Mouse (Mus musculus) cerebellum, adult 2 months (tissue): ENCODE measurements at regions not wholly inside any gene's neighbourhood (a gene's known extent, or its start where the extent isn't known, plus 50 kb on each side); places are given as distances from the start of the nearest gene placed in this dataset.

Experiments
- DNase-seq, 2 experiments: peaks; one replicate each; pipeline ENCODE4 v3.0.0; 2021
- H3K27ac ChIP-seq: fragments of 200-500 bp; 2 replicates; pipeline ENCODE4 v1.5.1; 2012; ENCODE audit warnings: low read length, control low read depth, inconsistent platforms; ENCODE audit not compliant: insufficient read depth
- H3K27me3 ChIP-seq: fragments of 200-500 bp; 2 replicates; pipeline ENCODE4 v1.6.1; 2012; ENCODE audit warnings: inconsistent platforms, mild to moderate bottlenecking, low read length, moderate library complexity; ENCODE audit not compliant: control insufficient read depth, insufficient read depth
- H3K4me1 ChIP-seq: fragments of 200-500 bp; 2 replicates; pipeline ENCODE4 v1.6.1; 2011; ENCODE audit warnings: low read length; ENCODE audit not compliant: control insufficient read depth, insufficient read depth
- H3K4me3 ChIP-seq: fragments of 200-500 bp; replicated peaks from 2 replicates; pipeline ENCODE3; 2011; ENCODE audit warnings: mild to moderate bottlenecking, low read depth, low read length, control low read depth; ENCODE audit not compliant: insufficient read depth
- CTCF ChIP-seq: fragments of 200-500 bp; IDR thresholded peaks from 2 replicates; pipeline ENCODE4 v1.5.1; 2011; ENCODE audit warnings: low read depth, mild to moderate bottlenecking, control low read depth, low read length, moderate library complexity, borderline replicate concordance; ENCODE audit not compliant: insufficient read depth
- POLR2A ChIP-seq: fragments of 200-500 bp; IDR thresholded peaks from 2 replicates; pipeline ENCODE4 v1.6.1; 2011; ENCODE audit warnings: low read length, control low read depth, borderline replicate concordance; ENCODE audit not compliant: insufficient read depth
- WGBS: fragments of 180-500 bp; shearing (Covaris S2); methylation state at CpG from one replicate; pipeline ENCODE4 v1.1.7; 2018; 5-methylcytosine and 5-hydroxymethylcytosine counted together

- Histone ChIP-seq H3K27me3 (no peaks in the 10 kb centered on the region), H3K27ac (no peak overlapping the region), H3K4me1 (peaks cover 11% of the 10 kb centered on the region), H3K4me3 (no peak overlapping the region)
- 91% methylated on average over 6 of the region's 6 CpGs for WGBS
- no peak for DNase-seq
- TF ChIP-seq CTCF (no peak), POLR2A (no peak)
Measured at GRCm38 (mm10) chr12:77543651-77544050, 305.7 kb downstream of the Fut8 start.

GRCm38 (mm10) chr12:77546165-77546564 lies 308.2 kb downstream of the Fut8 start:
- WGBS: 53% methylated on average over 2 of the region's 2 CpGs
- DNase-seq: peak in 1 of 2 experiments; percentile 11
- no peak overlapping the region for H3K4me3 ChIP-seq

GRCm38 (mm10) chr12:77568286-77568685 lies 330.4 kb downstream of the Fut8 start:
- Histone ChIP-seq H3K27ac (no peak overlapping the region), H3K4me1 (peaks cover 7% of the 10 kb centered on the region; the same call in 1 of the 2 replicates), H3K4me3 (no peak overlapping the region), H3K27me3 (no peaks in the 10 kb centered on the region)
- peak; percentile 80 for TF ChIP-seq CTCF
- no peak for TF ChIP-seq POLR2A
- 8% methylated on average over 3 of the region's 3 CpGs for WGBS
- DNase-seq: peak; percentile 71

More at GRCm38 (mm10) chr12:77546165-77546564, 308.2 kb downstream of the Fut8 start:
- H3K4me1 ChIP-seq: peaks cover 8% of the 10 kb centered on the region
- H3K27ac ChIP-seq: no peak overlapping the region
- H3K27me3 ChIP-seq: no peaks in the 10 kb centered on the region
- TF ChIP-seq POLR2A (no peak), CTCF (no peak)

- TF ChIP-seq POLR2A (no peak), CTCF (peak; percentile 34; the same call in 1 of the 2 replicates)
- H3K27me3 ChIP-seq: no peaks in the 10 kb centered on the region
- 94% methylated on average over 3 of the region's 3 CpGs for WGBS
- DNase-seq: peak in 1 of 2 experiments; percentile 14
- H3K4me1 ChIP-seq: peaks cover 3% of the 10 kb centered on the region; the same call in 1 of the 2 replicates
- no peak overlapping the region for H3K27ac ChIP-seq
- no peak overlapping the region for H3K4me3 ChIP-seq
Measured at GRCm38 (mm10) chr12:77570501-77570900, 332.6 kb downstream of the Fut8 start.

GRCm38 (mm10) chr12:77571071-77571470 lies 333.1 kb downstream of the Fut8 start:
- Histone ChIP-seq H3K27ac (no peak overlapping the region), H3K27me3 (no peaks in the 10 kb centered on the region), H3K4me1 (peaks cover 3% of the 10 kb centered on the region), H3K4me3 (no peak overlapping the region)
- 71% methylated on average over 5 of the region's 5 CpGs for WGBS
- TF ChIP-seq CTCF: no peak
- no peak for TF ChIP-seq POLR2A
- DNase-seq: no peak

- no peaks in the 10 kb centered on the region for H3K27me3 ChIP-seq
- H3K4me1 ChIP-seq: no peaks in the 10 kb centered on the region; the same call in 1 of the 2 replicates
- H3K27ac ChIP-seq: no peak overlapping the region
- no peak overlapping the region for H3K4me3 ChIP-seq
- DNase-seq: peak in 1 of 2 experiments; percentile 3
- TF ChIP-seq CTCF: no peak
- TF ChIP-seq POLR2A: no peak
- WGBS: 82% methylated on average over 3 of the region's 3 CpGs
Measured at GRCm38 (mm10) chr12:77575046-77575445, 337.1 kb downstream of the Fut8 start.

GRCm38 (mm10) chr12:77588297-77588696 lies 350.4 kb downstream of the Fut8 start:
- 63% methylated on average over 2 of the region's 2 CpGs for WGBS
- Histone ChIP-seq H3K27ac (no peak overlapping the region), H3K4me3 (no peak overlapping the region), H3K4me1 (peaks cover 8% of the 10 kb centered on the region; the same call in 1 of the 2 replicates), H3K27me3 (no peaks in the 10 kb centered on the region)
- DNase-seq: peak in 1 of 2 experiments; percentile 4
- TF ChIP-seq POLR2A (no peak), CTCF (no peak)

GRCm38 (mm10) chr12:77589416-77589815 lies 351.5 kb downstream of the Fut8 start:
- no peak overlapping the region for H3K27ac ChIP-seq
- H3K4me1 ChIP-seq: peaks cover 8% of the 10 kb centered on the region; the same call in 1 of the 2 replicates
- 20% methylated on average over 5 of the region's 5 CpGs for whole genome bisulfite sequencing
- no peaks in the 10 kb centered on the region for H3K27me3 ChIP-seq
- TF ChIP-seq CTCF (no peak), POLR2A (no peak)
- no peak overlapping the region for H3K4me3 ChIP-seq
- peak; percentile 52 to 76 for DNase-seq

- Histone ChIP-seq H3K27ac (no peak overlapping the region), H3K27me3 (no peaks in the 10 kb centered on the region), H3K4me1 (peaks cover 34% of the 10 kb centered on the region), H3K4me3 (no peak overlapping the region)
- WGBS: 88% methylated on average over 1 of the region's 1 CpGs
- no peak for TF ChIP-seq CTCF
- TF ChIP-seq POLR2A: no peak
- DNase-seq: peak in 1 of 2 experiments; percentile 7
Measured at GRCm38 (mm10) chr12:77594092-77594491, 356.2 kb downstream of the Fut8 start.
